Mouse (Mus musculus) embryonic fibroblast, embryonic 13.5 days (primary cell): ENCODE results near the gene Lgals12.

Experiments
- CTCF ChIP-seq: IDR thresholded peaks from 2 replicates; pipeline ENCODE4 v1.5.1; 2011; ENCODE audit warnings: mild to moderate bottlenecking, control low read depth, low read length, moderate library complexity, borderline replicate concordance; ENCODE audit not compliant: insufficient read depth
- POLR2A ChIP-seq: IDR thresholded peaks from 2 replicates; pipeline ENCODE4 v1.6.1; 2011; ENCODE audit warnings: low read depth, mild to moderate bottlenecking, control low read depth, low read length, moderate library complexity

GRCm38 (mm10) chr19:7566826-7567225, 40.2 kb downstream of the Lgals12 start:
- TF ChIP-seq POLR2A, result no peak
- no peak for TF ChIP-seq CTCF
